Mouse (Mus musculus) erythroblast, embryonic 14.5 days (primary cell): ENCODE data around the gene Ctdspl. TPM values are rescaled to one million over a fixed set of nuclear protein-coding genes. Genes with fewer than 3 reads are reported as not detected.

ENCODE experiments used
- H3K27me3 ChIP-seq: 2 replicates; pipeline ENCODE4 v1.6.1; 2012; ENCODE audit warnings: inconsistent platforms; ENCODE audit not compliant: control insufficient read depth
- H3K36me3 ChIP-seq: 2 replicates; pipeline ENCODE4 v1.6.1; 2012; ENCODE audit warnings: mild to moderate bottlenecking, inconsistent platforms; ENCODE audit not compliant: control insufficient read depth
- H3K4me1 ChIP-seq: 2 replicates; pipeline ENCODE4 v1.6.1; 2012; ENCODE audit warnings: inconsistent platforms; ENCODE audit not compliant: control insufficient read depth
- H3K4me3 ChIP-seq: replicated peaks from 2 replicates; pipeline ENCODE3; 2012; ENCODE audit warnings: moderate library complexity, mild to moderate bottlenecking, inconsistent platforms
- H3K9me3 ChIP-seq: 2 replicates; pipeline ENCODE4 v1.6.1; 2012; ENCODE audit warnings: low read length, inconsistent platforms, mixed read lengths; ENCODE audit not compliant: control insufficient read depth
- GATA1 ChIP-seq: IDR thresholded peaks from 2 replicates; pipeline ENCODE4 v1.6.1; 2012; ENCODE audit warnings: low read length, inconsistent platforms, mixed read lengths
- TAL1 ChIP-seq: IDR thresholded peaks from 3 replicates; pipeline ENCODE4 v1.6.1; 2012; ENCODE audit warnings: low read length, inconsistent platforms, mixed read lengths
- polyA plus RNA-seq: library from polyadenylated mRNA; stranded (reverse); fragments of >175 nt; gene quantifications from 2 replicates; pipeline ENCODE4 v1.2.3, GENCODE M21; 2012

Gene Ctdspl
- 0.14 and 0.23 TPM in 2 replicates for polyA plus RNA-seq

- TF ChIP-seq GATA1 (no peak), TAL1 (no peak)
- H3K9me3 ChIP-seq, result no peaks in the 10 kb centered on the region
- peaks cover 5% of the 10 kb centered on the region for H3K36me3 ChIP-seq
- H3K27me3 ChIP-seq, result peaks cover 16% of the 10 kb centered on the region
- peaks cover 37% of the 10 kb centered on the region for H3K4me1 ChIP-seq
- H3K4me3 ChIP-seq, result peak within 1 kb of the TSS; percentile 79
Measured at GRCm38 (mm10) chr9:118926111-118926650, at the start of gene Ctdspl. Ctdspl (plus strand) TSS chr9:118926453.

GRCm38 (mm10) chr9:118876902-118877301 lies 49.4 kb upstream of the Ctdspl start:
- Histone ChIP-seq H3K36me3 (no peaks in the 10 kb centered on the region), H3K27me3 (no peaks in the 10 kb centered on the region), H3K9me3 (no peaks in the 10 kb centered on the region), H3K4me3 (no peak overlapping the region), H3K4me1 (no peaks in the 10 kb centered on the region)
- TF ChIP-seq TAL1, result no peak

DNA sequence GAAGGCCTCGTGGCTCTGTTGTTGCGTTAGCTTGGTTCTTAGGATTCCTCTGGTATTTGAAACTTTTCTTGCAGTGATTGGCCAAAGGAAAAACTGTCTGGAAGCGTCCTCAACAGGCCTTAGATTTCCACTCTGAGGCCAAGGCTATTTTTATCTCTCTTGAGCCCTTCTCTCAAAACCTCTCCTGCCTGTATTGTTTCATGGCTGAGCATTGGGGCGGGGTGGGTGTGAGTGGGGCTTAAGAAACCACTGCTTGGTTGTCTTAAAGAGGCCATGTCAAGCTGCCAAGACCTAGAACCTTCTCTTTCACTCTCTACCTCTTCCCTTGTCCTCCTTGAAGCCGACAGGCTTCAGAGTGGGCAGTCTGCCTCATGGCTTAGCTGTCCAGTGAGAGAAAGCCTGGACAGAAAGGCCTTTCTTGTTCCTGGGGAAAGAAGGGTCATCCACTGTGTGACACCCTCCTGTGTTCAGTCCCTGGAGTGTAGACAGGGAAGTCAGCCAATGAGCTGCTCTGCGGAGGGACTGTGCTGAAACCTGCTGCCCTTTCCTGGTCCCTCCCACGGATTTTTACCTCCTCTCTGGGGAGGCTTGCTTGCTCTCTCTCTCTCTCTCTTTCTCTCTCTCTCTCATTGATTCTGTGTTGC lies 48.8 kb upstream of the Ctdspl start:
- no peaks in the 10 kb centered on the region for H3K27me3 ChIP-seq
- no peaks in the 10 kb centered on the region for H3K4me1 ChIP-seq
- TF ChIP-seq TAL1 (no peak), GATA1 (no peak)
- H3K36me3 ChIP-seq, result no peaks in the 10 kb centered on the region
- no peaks in the 10 kb centered on the region for H3K9me3 ChIP-seq
- no peak overlapping the region for H3K4me3 ChIP-seq

- TF ChIP-seq TAL1 (no peak), GATA1 (no peak)
- H3K4me1 ChIP-seq, result no peaks in the 10 kb centered on the region
- H3K4me3 ChIP-seq, result no peak overlapping the region
- H3K36me3 ChIP-seq, result no peaks in the 10 kb centered on the region
- no peaks in the 10 kb centered on the region for H3K27me3 ChIP-seq
- H3K9me3 ChIP-seq, result no peaks in the 10 kb centered on the region
Measured at GRCm38 (mm10) chr9:118878596-118878995, 47.7 kb upstream of the Ctdspl start.

DNA sequence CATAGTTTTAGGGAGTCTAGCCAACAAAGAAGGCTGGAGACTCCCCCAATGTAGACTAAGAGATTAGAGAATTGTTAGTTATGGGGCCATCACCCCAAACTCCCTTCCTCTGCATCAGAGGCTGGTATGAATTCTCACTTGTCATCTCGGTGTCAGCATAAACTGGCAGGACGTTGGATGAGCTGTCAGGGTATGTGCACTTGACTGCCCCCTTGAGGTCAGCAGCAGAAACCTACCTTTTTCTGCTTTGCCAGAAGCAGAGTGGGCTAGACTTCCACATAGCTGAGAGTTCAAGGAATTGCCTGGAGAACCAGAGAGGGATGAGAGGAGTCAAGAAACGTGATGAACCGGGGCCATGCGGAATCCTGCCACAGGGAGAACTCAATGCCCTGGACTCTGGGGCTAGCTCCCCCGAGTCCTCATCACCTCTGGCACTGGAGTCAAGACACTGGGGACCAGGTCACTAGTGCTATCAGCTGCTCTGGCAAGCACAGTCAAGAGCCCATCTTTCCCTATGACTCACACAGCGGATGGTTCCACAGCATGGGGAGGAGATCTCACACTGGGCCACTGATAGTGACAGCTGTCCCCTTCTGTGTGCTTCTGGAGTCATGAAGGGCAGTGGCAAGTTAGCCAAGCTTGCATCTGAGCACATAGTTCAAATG lies 44.8 kb upstream of the Ctdspl start:
- Histone ChIP-seq H3K27me3 (no peaks in the 10 kb centered on the region), H3K4me3 (no peak overlapping the region), H3K36me3 (no peaks in the 10 kb centered on the region), H3K4me1 (no peaks in the 10 kb centered on the region), H3K9me3 (no peaks in the 10 kb centered on the region)
- TF ChIP-seq TAL1, result no peak
- no peak for TF ChIP-seq GATA1

DNA sequence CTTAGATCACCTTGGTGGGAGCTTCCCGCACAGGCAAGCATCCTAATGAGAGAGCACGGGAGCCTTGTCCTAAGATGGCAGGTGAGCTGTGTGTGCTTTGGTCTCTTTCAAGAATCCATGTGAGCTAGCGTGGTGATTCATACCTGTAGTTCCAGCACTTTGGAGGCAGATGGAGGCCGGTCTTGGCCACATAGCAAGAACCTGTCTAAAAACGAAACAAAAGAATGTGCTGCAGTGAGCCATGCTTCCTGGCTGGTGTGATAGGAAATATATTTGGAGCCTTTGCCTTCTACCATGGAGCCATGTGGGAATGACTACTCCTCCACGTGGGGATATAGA lies 44.3 kb upstream of the Ctdspl start:
- H3K27me3 ChIP-seq, result no peaks in the 10 kb centered on the region
- no peaks in the 10 kb centered on the region for H3K36me3 ChIP-seq
- no peaks in the 10 kb centered on the region for H3K9me3 ChIP-seq
- TF ChIP-seq GATA1 (no peak), TAL1 (no peak)
- no peaks in the 10 kb centered on the region for H3K4me1 ChIP-seq
- H3K4me3 ChIP-seq, result no peak overlapping the region

- no peaks in the 10 kb centered on the region for H3K4me1 ChIP-seq
- TF ChIP-seq TAL1 (no peak), GATA1 (no peak)
- H3K36me3 ChIP-seq, result no peaks in the 10 kb centered on the region
- no peaks in the 10 kb centered on the region for H3K27me3 ChIP-seq
- H3K4me3 ChIP-seq, result no peak overlapping the region
- H3K9me3 ChIP-seq, result no peaks in the 10 kb centered on the region
Measured at GRCm38 (mm10) chr9:118883150-118883549, 43.1 kb upstream of the Ctdspl start.

DNA sequence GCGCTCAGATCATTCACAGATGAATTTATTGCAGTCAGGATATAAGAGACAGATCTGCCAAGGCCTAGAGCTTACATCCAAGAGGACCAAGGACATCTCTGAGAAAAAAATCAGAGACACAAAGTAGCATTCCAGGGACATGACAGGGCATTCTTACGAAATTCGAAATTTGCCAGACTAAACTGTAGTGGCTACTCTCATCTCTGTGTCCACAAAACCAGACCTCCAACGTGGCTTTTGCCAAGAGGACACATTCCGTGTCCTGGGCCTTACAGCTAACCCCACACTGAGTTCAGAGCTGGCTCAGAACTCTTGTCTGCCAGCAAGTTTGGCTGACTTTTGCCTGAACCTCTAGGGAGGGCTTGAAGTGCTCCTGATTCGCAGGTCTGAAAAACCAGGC lies 40.5 kb upstream of the Ctdspl start:
- Histone ChIP-seq H3K4me1 (no peaks in the 10 kb centered on the region), H3K27me3 (no peaks in the 10 kb centered on the region), H3K4me3 (no peak overlapping the region), H3K9me3 (no peaks in the 10 kb centered on the region), H3K36me3 (no peaks in the 10 kb centered on the region)
- TF ChIP-seq GATA1 (no peak), TAL1 (no peak)

- Histone ChIP-seq H3K4me3 (no peak overlapping the region), H3K27me3 (no peaks in the 10 kb centered on the region), H3K9me3 (no peaks in the 10 kb centered on the region), H3K36me3 (no peaks in the 10 kb centered on the region), H3K4me1 (no peaks in the 10 kb centered on the region)
- TF ChIP-seq GATA1 (no peak), TAL1 (no peak)
Measured at GRCm38 (mm10) chr9:118887201-118887600, 39.1 kb upstream of the Ctdspl start.

GRCm38 (mm10) chr9:118887734-118888133 lies 38.5 kb upstream of the Ctdspl start:
- H3K36me3 ChIP-seq, result no peaks in the 10 kb centered on the region
- H3K4me1 ChIP-seq, result no peaks in the 10 kb centered on the region
- H3K27me3 ChIP-seq, result no peaks in the 10 kb centered on the region
- TF ChIP-seq TAL1, result no peak
- TF ChIP-seq GATA1, result no peak
- H3K4me3 ChIP-seq, result no peak overlapping the region
- no peaks in the 10 kb centered on the region for H3K9me3 ChIP-seq
